Mouse (Mus musculus) megakaryocyte, embryonic 14.5 days (primary cell): ENCODE measurements at regions not wholly inside any gene's neighbourhood (a gene's known extent, or its start where the extent isn't known, plus 50 kb on each side); places are given as distances from the start of the nearest gene placed in this dataset.

Experiments
- FLI1 ChIP-seq: IDR thresholded peaks from 2 replicates; pipeline ENCODE4 v1.6.1; 2012; ENCODE audit warnings: low read length, inconsistent platforms, mixed read lengths
- GATA1 ChIP-seq: IDR thresholded peaks from 3 replicates; pipeline ENCODE4 v1.6.1; 2012; ENCODE audit warnings: mixed read lengths, low read length, inconsistent platforms, borderline replicate concordance

DNA sequence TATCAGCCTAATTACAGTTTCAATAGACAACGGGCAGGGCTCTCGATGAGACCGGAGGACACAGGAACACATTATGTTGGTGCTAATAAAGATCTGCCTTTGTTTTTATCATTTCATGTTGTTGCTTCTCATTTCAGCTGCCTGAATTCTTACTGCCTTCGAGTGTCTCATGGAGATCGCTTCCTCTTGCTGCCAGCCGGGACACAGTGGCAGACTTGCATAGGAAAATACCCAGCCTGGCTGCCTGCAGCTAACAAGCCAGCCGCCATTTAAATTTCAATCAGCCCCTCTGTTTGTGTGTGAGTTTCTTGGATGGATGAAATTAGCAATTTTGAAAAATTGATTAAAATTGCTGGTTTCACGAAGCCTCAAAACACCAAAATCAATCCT lies 388.2 kb downstream of the Rps24 start:
- no peak for TF ChIP-seq GATA1
- no peak for TF ChIP-seq FLI1
